Mouse (Mus musculus) liver, postnatal 0 days (tissue): Measurements from ENCODE around the gene Slc39a13.

ENCODE experiments used
- CTCF ChIP-seq: sonication (generic); IDR thresholded peaks from 2 replicates; pipeline ENCODE4 v1.5.1; 2016; ENCODE audit warnings: antibody characterized with exemption, low read depth
- EP300 ChIP-seq: IDR thresholded peaks from 2 replicates; pipeline ENCODE4 v1.6.1; 2016; ENCODE audit warnings: antibody characterized with exemption, low read depth, mild to moderate bottlenecking

DNA sequence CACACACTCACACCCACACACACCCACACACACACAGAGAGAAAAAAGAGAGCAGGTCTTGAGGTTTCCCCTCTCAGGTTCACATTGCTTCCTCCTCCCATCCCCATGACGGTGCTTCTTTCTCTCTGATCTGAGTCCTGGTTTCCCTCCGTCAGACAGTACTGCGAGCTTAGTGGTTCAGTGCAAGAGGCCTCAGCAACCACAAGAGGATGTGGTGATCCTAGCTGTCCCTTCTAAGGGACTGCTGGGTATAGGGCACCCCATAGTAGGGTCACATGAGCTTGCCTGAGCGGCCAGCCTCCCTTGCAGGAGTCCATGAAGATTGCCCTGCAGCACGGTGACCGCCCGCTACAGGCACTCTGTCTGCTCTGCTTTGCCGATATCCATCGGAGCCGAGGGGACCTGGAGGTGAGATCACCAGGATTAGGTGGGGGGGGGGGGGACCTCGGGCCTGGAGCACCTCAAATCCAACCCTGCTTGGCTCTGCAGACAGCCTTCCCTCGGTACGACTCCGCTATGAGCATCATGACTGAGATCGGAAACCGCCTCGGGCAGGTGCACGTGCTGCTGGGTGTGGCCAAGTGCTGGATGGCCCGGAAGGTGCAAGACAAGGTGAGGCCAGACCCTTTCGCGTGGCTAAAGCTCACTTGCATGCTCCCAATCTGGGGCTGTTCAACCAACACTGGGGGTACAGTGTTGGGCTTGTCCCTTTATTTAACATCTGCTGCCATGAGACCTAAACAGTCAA, 27.4 kb downstream of the Slc39a13 start:
- no peak for TF ChIP-seq CTCF
- no peak for TF ChIP-seq EP300
